Mouse (Mus musculus) CH12.LX (cell line): Measurements from ENCODE around the gene Numa1. TPM values are rescaled to one million over a fixed set of nuclear protein-coding genes. Genes with fewer than 3 reads are reported as not detected.

Source experiments
- DNase-seq: peaks from one replicate; pipeline ENCODE4 v3.0.0-alpha.2; 2013; ENCODE audit errors: extremely low read depth
- H3K27ac ChIP-seq: 2 replicates; pipeline ENCODE4 v1.5.1; 2012; ENCODE audit warnings: low read depth, mild to moderate bottlenecking, control low read depth, moderate library complexity; ENCODE audit not compliant: insufficient read depth
- H3K27me3 ChIP-seq: replicated peaks from 2 replicates; pipeline ENCODE3; 2012; ENCODE audit warnings: inconsistent platforms
- H3K36me3 ChIP-seq, 2 experiments: replicated peaks in 1 of 2; 2 replicates each; pipeline versions ENCODE3 to v1.6.1; 2012; ENCODE audit warnings: inconsistent platforms in 1 of 2, low read length in 1 of 2, mild to moderate bottlenecking in 1 of 2, mixed read lengths in 1 of 2, moderate library complexity in 1 of 2; ENCODE audit not compliant: control insufficient read depth in 1 of 2, insufficient read depth in 1 of 2
- H3K4me1 ChIP-seq, 2 experiments: 2 replicates each; pipeline ENCODE4 v1.6.1; 2012; ENCODE audit warnings: inconsistent platforms in 1 of 2, moderate library complexity in 1 of 2; ENCODE audit not compliant: insufficient read depth in 2 of 2, control insufficient read depth in 1 of 2
- H3K4me2 ChIP-seq: 2 replicates; pipeline ENCODE4 v1.6.1; 2012; ENCODE audit warnings: low read depth, mild to moderate bottlenecking, control low read depth; ENCODE audit not compliant: poor library complexity, insufficient read depth, severe bottlenecking
- H3K4me3 ChIP-seq, 3 experiments: fragments of 150-350 bp in 1 of 3; sonication (generic) in 1 of 3; replicated peaks in 1 of 3; 2 replicates each; pipeline versions ENCODE3 to v1.5.1; 2011 to 2012; ENCODE audit warnings: low read depth in 2 of 3, low read length in 2 of 3, mild to moderate bottlenecking in 2 of 3, moderate library complexity in 2 of 3, control low read depth in 1 of 3, improper control_type of control experiment in 1 of 3, inconsistent platforms in 1 of 3, mixed read lengths in 1 of 3; ENCODE audit not compliant: poor library complexity in 1 of 3
- H3K79me2 ChIP-seq: replicated peaks from 2 replicates; pipeline ENCODE4 v1.6.1; 2012; ENCODE audit warnings: mild to moderate bottlenecking, moderate library complexity; ENCODE audit not compliant: control insufficient read depth, poor library complexity, insufficient read depth, severe bottlenecking; ENCODE audit errors: extremely low read depth
- H3K9ac ChIP-seq: 2 replicates; pipeline ENCODE4 v1.6.1; 2012; ENCODE audit warnings: low read depth, mild to moderate bottlenecking, control low read depth, moderate library complexity; ENCODE audit not compliant: insufficient read depth
- H3K9me3 ChIP-seq: replicated peaks from 2 replicates; pipeline ENCODE3; 2012; ENCODE audit warnings: low read length, inconsistent platforms, mixed read lengths
- BHLHE40 ChIP-seq: IDR thresholded peaks from 2 replicates; pipeline ENCODE4 v1.6.1; 2011; ENCODE audit warnings: mild to moderate bottlenecking, low read depth, low read length, improper control_type of control experiment
- CHD1 ChIP-seq: IDR thresholded peaks from 2 replicates; pipeline ENCODE4 v1.6.1; 2012; ENCODE audit warnings: low read depth, low read length, improper control_type of control experiment, inconsistent platforms
- CHD2 ChIP-seq: IDR thresholded peaks from 2 replicates; pipeline ENCODE4 v1.6.1; 2011; ENCODE audit warnings: low read length, improper control_type of control experiment
- CTCF ChIP-seq, 2 experiments: IDR thresholded peaks in 1 of 2; conservative IDR thresholded peaks in 1 of 2; 2 replicates each; pipeline ENCODE4 v1.5.1; 2011 to 2012; ENCODE audit warnings: low read depth in 2 of 2, low read length in 2 of 2, improper control_type of control experiment in 1 of 2, inconsistent platforms in 1 of 2, mild to moderate bottlenecking in 1 of 2, moderate library complexity in 1 of 2
- E2F4 ChIP-seq: IDR thresholded peaks from 2 replicates; pipeline ENCODE4 v1.6.1; 2011; ENCODE audit warnings: low read depth, low read length, improper control_type of control experiment; ENCODE audit not compliant: insufficient replicate concordance
- ELF1 ChIP-seq: IDR thresholded peaks from 2 replicates; pipeline ENCODE4 v1.6.1; 2014; ENCODE audit warnings: low read depth, mild to moderate bottlenecking, inconsistent platforms, low read length, improper control_type of control experiment
- EP300 ChIP-seq: IDR thresholded peaks from 2 replicates; pipeline ENCODE4 v1.6.1; 2011; ENCODE audit warnings: low read length, improper control_type of control experiment
- ETS1 ChIP-seq: conservative IDR thresholded peaks from 2 replicates; pipeline ENCODE4 v1.6.1; 2012; ENCODE audit warnings: low read depth, mild to moderate bottlenecking, inconsistent platforms, low read length, improper control_type of control experiment, moderate library complexity
- GABPA ChIP-seq: IDR thresholded peaks from 2 replicates; pipeline ENCODE4 v1.6.1; 2012; ENCODE audit warnings: low read depth, low read length, improper control_type of control experiment, inconsistent platforms; ENCODE audit not compliant: insufficient replicate concordance
- HCFC1 ChIP-seq: IDR thresholded peaks from 2 replicates; pipeline ENCODE4 v1.6.1; 2012; ENCODE audit warnings: low read depth, mild to moderate bottlenecking, inconsistent platforms, low read length, improper control_type of control experiment
- IRF4 ChIP-seq: IDR thresholded peaks from 2 replicates; pipeline ENCODE4 v1.6.1; 2014; ENCODE audit warnings: low read depth, mild to moderate bottlenecking, inconsistent platforms, low read length, improper control_type of control experiment
- JUN ChIP-seq: IDR thresholded peaks from 2 replicates; pipeline ENCODE4 v1.6.1; 2011; ENCODE audit warnings: low read depth, mild to moderate bottlenecking, low read length, improper control_type of control experiment, moderate library complexity; ENCODE audit not compliant: insufficient read depth
- JUND ChIP-seq: conservative IDR thresholded peaks from 2 replicates; pipeline ENCODE4 v1.6.1; 2011; ENCODE audit warnings: low read depth, low read length, improper control_type of control experiment
- KAT2A ChIP-seq: IDR thresholded peaks from 2 replicates; pipeline ENCODE4 v1.6.1; 2012; ENCODE audit warnings: low read length, improper control_type of control experiment, inconsistent platforms; ENCODE audit not compliant: insufficient replicate concordance
- MAFK ChIP-seq: IDR thresholded peaks from 2 replicates; pipeline ENCODE4 v1.6.1; 2011; ENCODE audit warnings: low read length, improper control_type of control experiment; ENCODE audit not compliant: insufficient replicate concordance
- MAX ChIP-seq: IDR thresholded peaks from 2 replicates; pipeline ENCODE4 v1.6.1; 2011; ENCODE audit warnings: low read length, improper control_type of control experiment
- MAZ ChIP-seq: IDR thresholded peaks from 2 replicates; pipeline ENCODE4 v1.6.1; 2012; ENCODE audit warnings: low read depth, mild to moderate bottlenecking, inconsistent platforms, low read length, improper control_type of control experiment, moderate library complexity
- MEF2A ChIP-seq: IDR thresholded peaks from 2 replicates; pipeline ENCODE4 v1.6.1; 2014; ENCODE audit warnings: low read depth, mild to moderate bottlenecking, inconsistent platforms, low read length, improper control_type of control experiment, borderline replicate concordance
- MXI1 ChIP-seq: IDR thresholded peaks from 2 replicates; pipeline ENCODE4 v1.6.1; 2011; ENCODE audit warnings: mild to moderate bottlenecking, low read depth, low read length, improper control_type of control experiment
- MYC ChIP-seq: IDR thresholded peaks from 2 replicates; pipeline ENCODE4 v1.6.1; 2011; ENCODE audit warnings: low read depth, mild to moderate bottlenecking, improper control_type of control experiment, low read length
- NELFE ChIP-seq: IDR thresholded peaks from 2 replicates; pipeline ENCODE4 v1.6.1; 2011; ENCODE audit warnings: low read depth, low read length, improper control_type of control experiment
- NRF1 ChIP-seq: IDR thresholded peaks from 2 replicates; pipeline ENCODE4 v1.6.1; 2014; ENCODE audit warnings: low read depth, mild to moderate bottlenecking, inconsistent platforms, low read length, improper control_type of control experiment, moderate library complexity
- PAX5 ChIP-seq: IDR thresholded peaks from 2 replicates; pipeline ENCODE4 v1.6.1; 2012; ENCODE audit warnings: low read length, inconsistent platforms, mixed read lengths
- POLR2A ChIP-seq: IDR thresholded peaks from 2 replicates; pipeline ENCODE4 v1.6.1; 2011; ENCODE audit warnings: low read depth, mild to moderate bottlenecking, improper control_type of control experiment, low read length
- POLR2AphosphoS2 ChIP-seq: IDR thresholded peaks from 2 replicates; pipeline ENCODE4 v1.6.1; 2011; ENCODE audit warnings: low read depth, low read length, improper control_type of control experiment
- RAD21 ChIP-seq: IDR thresholded peaks from 2 replicates; pipeline ENCODE4 v1.6.1; 2011; ENCODE audit warnings: low read depth, mild to moderate bottlenecking, low read length, improper control_type of control experiment, moderate library complexity
- RCOR1 ChIP-seq: conservative IDR thresholded peaks from 2 replicates; pipeline ENCODE4 v1.6.1; 2012; ENCODE audit warnings: low read depth, mild to moderate bottlenecking, inconsistent platforms, low read length, improper control_type of control experiment
- SIN3A ChIP-seq: IDR thresholded peaks from 2 replicates; pipeline ENCODE4 v1.6.1; 2012; ENCODE audit warnings: low read length, improper control_type of control experiment, inconsistent platforms
- SMC3 ChIP-seq: IDR thresholded peaks from 2 replicates; pipeline ENCODE4 v1.6.1; 2011; ENCODE audit warnings: low read depth, low read length, improper control_type of control experiment
- TBP ChIP-seq: conservative IDR thresholded peaks from 2 replicates; pipeline ENCODE4 v1.6.1; 2011; ENCODE audit warnings: low read depth, low read length, improper control_type of control experiment
- TCF12 ChIP-seq: IDR thresholded peaks from 2 replicates; pipeline ENCODE4 v1.6.1; 2014; ENCODE audit warnings: low read depth, mild to moderate bottlenecking, inconsistent platforms, low read length, improper control_type of control experiment
- UBTF ChIP-seq: IDR thresholded peaks from 2 replicates; pipeline ENCODE4 v1.6.1; 2012; ENCODE audit warnings: low read depth, mild to moderate bottlenecking, inconsistent platforms, low read length, improper control_type of control experiment, moderate library complexity
- USF1 ChIP-seq: IDR thresholded peaks from 2 replicates; pipeline ENCODE4 v1.6.1; 2014; ENCODE audit warnings: low read depth, mild to moderate bottlenecking, inconsistent platforms, low read length, improper control_type of control experiment
- USF2 ChIP-seq: conservative IDR thresholded peaks from 2 replicates; pipeline ENCODE4 v1.6.1; 2011; ENCODE audit warnings: low read depth, low read length, improper control_type of control experiment
- ZC3H11A ChIP-seq: IDR thresholded peaks from 2 replicates; pipeline ENCODE4 v1.6.1; 2012; ENCODE audit warnings: low read depth, mild to moderate bottlenecking, inconsistent platforms, low read length, improper control_type of control experiment
- ZKSCAN1 ChIP-seq: IDR thresholded peaks from 2 replicates; pipeline ENCODE4 v1.6.1; 2012; ENCODE audit warnings: low read depth, inconsistent platforms, low read length, improper control_type of control experiment, borderline replicate concordance
- ZMIZ1 ChIP-seq: IDR thresholded peaks from 2 replicates; pipeline ENCODE4 v1.6.1; 2012; ENCODE audit warnings: low read depth, mild to moderate bottlenecking, inconsistent platforms, low read length, improper control_type of control experiment
- ZNF384 ChIP-seq: IDR thresholded peaks from 2 replicates; pipeline ENCODE4 v1.6.1; 2012; ENCODE audit warnings: low read depth, low read length, improper control_type of control experiment, inconsistent platforms
- dilution Hi-C: fragments of 300-500 bp; cut with MboI; formaldehyde crosslinking; loops from 2 replicates; pipeline ENCODE4 v1.14.3; 2020; ENCODE audit warnings: low sequenced_read_pairs; ENCODE audit not compliant: extremely low pct_unique_long_range_greater_than_20kb, extremely low pct_ligation_motif_present
- in situ Hi-C: fragments of 300-500 bp; cut with MboI; formaldehyde crosslinking; loops from 3 replicates; pipeline ENCODE4 v1.14.3; 2019; ENCODE audit warnings: low sequenced_read_pairs, low pct_ligation_motif_present, low pct_unique_long_range_greater_than_20kb, mixed read lengths
- polyA plus RNA-seq: library from polyadenylated mRNA; unstranded; fragments of >175 nt; gene quantifications from 2 replicates; pipeline ENCODE4 v1.2.1, GENCODE M21; 2012; ENCODE audit warnings: low read depth; ENCODE audit not compliant: insufficient read length
- total RNA-seq, 2 experiments: library from RNA; depleted of rRNA; stranded (reverse); fragments of 300-350 nt in 1 of 2; fragments of >200 nt in 1 of 2; gene quantifications; 2 replicates each; pipeline ENCODE4 v1.2.3; 2012 to 2014

The Numa1 gene
- total and polyA plus RNA-seq, 3 experiments, result 38.0 to 75.7 (median 57.6) TPM

DNA sequence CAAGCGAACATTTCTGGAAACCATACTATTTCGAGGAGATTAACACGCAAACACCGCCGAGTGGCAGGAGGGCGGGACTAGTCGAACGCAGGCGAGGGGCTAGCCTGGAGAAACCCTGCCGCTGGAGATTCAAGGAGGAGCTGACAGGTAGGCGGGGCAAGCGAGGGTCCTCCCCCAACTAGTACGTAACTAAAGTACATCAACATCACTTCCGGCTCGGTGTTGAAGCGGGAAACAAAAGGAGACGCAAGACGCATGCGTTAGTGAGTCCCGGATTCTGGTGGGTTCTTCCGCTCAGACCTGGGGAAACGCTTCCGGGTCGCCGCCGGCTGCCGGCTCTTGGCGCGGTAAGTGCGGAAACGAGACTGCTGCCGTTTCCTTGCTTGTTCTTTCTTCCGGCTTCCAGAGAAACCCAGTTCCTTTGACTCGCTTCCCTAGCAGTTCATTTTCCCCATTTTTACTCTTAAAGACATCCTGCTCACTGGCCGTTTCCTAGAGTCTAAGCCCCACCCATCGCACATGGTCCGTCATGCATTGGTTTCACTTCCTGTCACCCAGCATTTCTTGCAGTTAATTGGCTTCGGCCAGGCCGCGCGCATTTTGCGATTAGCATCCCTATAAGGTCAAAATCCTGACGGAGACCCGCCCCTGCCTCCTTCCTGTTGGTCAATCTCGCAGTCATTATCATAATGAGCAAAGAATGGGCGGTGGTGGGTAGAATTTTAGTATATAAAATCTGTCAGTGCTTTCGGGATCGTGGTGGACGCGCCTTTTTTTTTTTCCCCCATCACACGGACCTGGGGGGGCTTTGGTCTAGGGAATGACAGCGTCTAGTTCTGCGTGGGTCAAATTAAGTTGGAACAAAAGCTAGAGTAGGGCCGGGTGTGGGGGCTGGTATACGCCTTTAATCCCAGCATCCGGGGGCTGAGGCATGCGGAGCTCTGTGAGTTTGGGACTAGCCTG, 37.5 kb upstream of the Numa1 start:
- peak; percentile 85 for TF ChIP-seq RCOR1
- no peak for TF ChIP-seq EP300
- TF ChIP-seq E2F4, result peak; percentile 88; the same call in 1 of the 2 replicates
- peak; percentile 100 for TF ChIP-seq MYC
- TF ChIP-seq TBP, result peak; percentile 78
- peak; percentile 97 for TF ChIP-seq MAX
- TF ChIP-seq KAT2A, result peak; percentile 95
- no peak for TF ChIP-seq RAD21
- TF ChIP-seq JUND, result no peak
- peak; percentile 80 for TF ChIP-seq POLR2A
- no peak for TF ChIP-seq ZMIZ1
- TF ChIP-seq MXI1, result peak; percentile 93
- peak; percentile 93 for TF ChIP-seq HCFC1
- peak; percentile 3; the same call in 1 of the 2 replicates for TF ChIP-seq MEF2A
- TF ChIP-seq ZKSCAN1, result no peak
- TF ChIP-seq USF2, result no peak
- TF ChIP-seq GABPA, result peak; percentile 23; the same call in 1 of the 2 replicates
- TF ChIP-seq MAFK, result no peak
- peak; percentile 40 for TF ChIP-seq TCF12
- no peak; the same call in 1 of the 2 replicates for TF ChIP-seq POLR2AphosphoS2
- no peak for TF ChIP-seq UBTF
- peak; percentile 81 for TF ChIP-seq BHLHE40
- peak; percentile 88 for TF ChIP-seq SIN3A
- peak; percentile 95 for TF ChIP-seq CHD2
- TF ChIP-seq PAX5, result no peak
- peak; percentile 54 for TF ChIP-seq NELFE
- no peak for TF ChIP-seq ETS1
- TF ChIP-seq NRF1, result peak; percentile 97
- TF ChIP-seq USF1, result peak; percentile 32; the same call in 1 of the 2 replicates
- peak; percentile 93 for TF ChIP-seq ELF1
- TF ChIP-seq CHD1, result no peak
- no peak for TF ChIP-seq SMC3
- TF ChIP-seq CTCF (conservative IDR thresholded peaks at IDR 0.05 in 1 of 2, IDR thresholded peaks at IDR 0.05 in 1 of 2; ENCODE audit: low read depth in 2 of 2, low read length in 2 of 2), result no peak
- peak; percentile 66 for TF ChIP-seq ZNF384
- TF ChIP-seq ZC3H11A, result no peak
- peak; percentile 38; the same call in 1 of the 2 replicates for TF ChIP-seq JUN
- peak; percentile 85 for TF ChIP-seq IRF4
- 0 out of 2 replicates have a peak, but pooled peaks have one; percentile 40 for TF ChIP-seq MAZ

More for the DNA sequence above, 37.5 kb upstream of the Numa1 start:
- in situ Hi-C loops (no loop called here), dilution Hi-C loops (no loop called here)
- Histone ChIP-seq H3K27ac (peak overlapping the region; percentile 77), H3K9ac (peak overlapping the region; percentile 95), H3K4me3 (peak overlapping the region; percentile 62 to 84 (median 80)), H3K36me3 (peaks cover 6 to 32% of the 10 kb centered on the region in 2 experiments), H3K4me1 (peaks cover 8 to 41% of the 10 kb centered on the region in 2 experiments), H3K27me3 (no peaks in the 10 kb centered on the region), H3K4me2 (peak overlapping the region; percentile 96), H3K9me3 (no peaks in the 10 kb centered on the region), H3K79me2 (no peaks in the 10 kb centered on the region)
- peak; percentile 99 for DNase-seq
